Mouse (Mus musculus) monocyte, adult 2 months (primary cell): ENCODE measurements at regions not wholly inside any gene's neighbourhood (a gene's known extent, or its start where the extent isn't known, plus 50 kb on each side); places are given as distances from the start of the nearest gene placed in this dataset.

Source experiments
- DNase-seq, 2 experiments: peaks; one replicate each; pipeline ENCODE4 v3.0.0; 2022; ENCODE audit warnings: low spot score in 2 of 2, low read depth in 1 of 2

DNA sequence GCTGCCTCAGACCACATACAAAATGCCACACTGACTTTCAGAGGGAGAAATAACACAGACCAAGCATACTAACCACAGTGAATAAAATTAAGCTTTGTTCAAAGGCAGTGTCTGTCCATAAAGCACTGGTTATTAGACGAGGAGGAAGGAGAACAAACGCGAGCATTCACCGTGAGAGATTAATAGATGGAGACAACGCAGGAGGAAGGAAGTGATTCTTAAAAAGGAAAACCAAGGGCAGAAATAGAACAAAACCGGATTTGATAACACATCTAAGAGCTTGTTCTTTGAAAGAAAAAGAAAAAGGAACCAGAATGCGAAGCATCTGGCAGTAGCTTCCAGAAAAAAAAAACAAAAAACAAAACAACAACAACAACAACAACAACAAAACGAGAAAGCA lies 86.3 kb upstream of the Irs2 start:
- no peak for DNase-seq

DNA sequence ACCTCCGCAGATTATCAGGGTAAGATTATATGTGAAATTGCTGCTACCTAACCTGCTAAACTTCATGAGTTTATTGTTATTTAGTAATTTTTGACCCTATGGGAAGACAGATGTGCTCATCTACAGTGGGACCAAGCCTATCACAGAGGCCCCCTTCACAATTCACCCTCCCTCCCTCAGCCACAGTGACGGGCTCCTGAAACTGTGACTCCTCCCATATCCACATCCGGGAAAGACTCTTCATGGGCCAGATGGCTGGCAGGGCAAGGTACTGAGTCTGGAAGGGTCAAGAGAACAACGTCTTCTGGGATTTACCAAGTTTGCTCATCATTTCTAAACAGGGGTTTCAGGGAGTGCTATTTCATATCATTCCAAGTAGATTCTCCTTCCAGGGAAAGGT lies 84.1 kb upstream of the Irs2 start:
- no peak for DNase-seq

DNA sequence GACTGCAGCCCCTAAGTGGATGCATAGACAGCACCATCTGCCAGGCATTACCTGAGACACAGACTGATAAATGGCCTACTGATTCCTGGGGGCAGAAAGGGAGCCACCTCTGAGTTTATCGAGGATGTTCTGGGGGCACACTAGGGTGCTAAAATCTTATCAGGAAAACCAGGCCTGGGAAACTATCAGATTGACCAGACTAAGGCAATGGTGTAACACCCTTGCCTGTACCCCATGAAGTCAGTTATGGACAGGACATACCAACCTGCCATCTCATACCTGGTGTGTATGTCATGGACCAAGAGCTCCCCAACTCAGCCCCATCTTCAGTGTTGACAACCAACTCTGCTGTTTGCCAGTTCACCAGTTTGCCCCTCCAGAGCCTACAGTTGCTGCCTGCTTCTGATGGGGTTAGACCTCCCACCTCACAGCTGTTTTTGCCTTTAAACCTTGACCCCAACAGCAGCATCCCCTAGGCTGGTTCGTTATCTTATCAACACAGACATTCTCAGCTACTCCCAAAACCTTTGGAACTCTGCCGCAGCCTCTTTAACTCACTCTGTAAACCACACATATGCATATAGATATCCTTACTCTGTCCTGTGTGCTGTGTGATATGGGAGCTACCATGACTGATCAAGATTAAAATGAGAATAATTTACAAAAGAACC lies 83.6 kb upstream of the Irs2 start:
- no peak for DNase-seq

DNA sequence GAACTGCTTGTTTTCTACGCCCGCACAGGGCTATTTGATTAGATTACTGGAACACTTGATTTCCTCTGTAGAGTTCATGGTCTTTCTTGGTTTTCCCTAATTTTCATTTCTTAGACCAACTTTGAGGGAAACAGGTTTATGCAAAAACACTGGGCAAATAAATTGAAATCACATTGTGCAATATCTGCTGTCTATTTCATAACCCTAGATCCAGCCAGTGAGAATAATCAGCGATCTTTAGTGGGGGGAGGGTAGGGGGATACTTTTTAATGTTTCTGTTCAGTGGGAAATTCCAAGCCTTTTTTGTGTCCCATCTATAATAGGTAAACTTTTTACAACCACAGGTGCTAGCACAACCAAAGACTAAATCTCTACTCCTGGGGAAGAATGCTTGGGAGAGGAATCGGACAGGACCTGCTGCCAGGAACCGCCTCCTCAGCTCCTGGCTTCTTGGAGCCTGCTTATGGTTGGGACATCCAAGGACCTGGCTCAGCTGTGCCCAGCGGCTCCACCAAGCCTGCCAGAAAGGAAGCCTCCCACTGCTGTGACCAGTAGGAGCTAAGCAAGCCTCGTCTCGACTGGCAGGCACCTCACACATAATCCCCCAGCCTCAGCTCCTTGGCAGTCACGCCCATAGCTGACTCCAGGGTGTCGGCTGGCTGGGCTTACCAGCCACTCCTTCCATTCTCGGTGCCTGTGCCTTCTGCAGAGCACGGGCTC lies 80.8 kb upstream of the Irs2 start:
- DNase-seq: no peak

DNA sequence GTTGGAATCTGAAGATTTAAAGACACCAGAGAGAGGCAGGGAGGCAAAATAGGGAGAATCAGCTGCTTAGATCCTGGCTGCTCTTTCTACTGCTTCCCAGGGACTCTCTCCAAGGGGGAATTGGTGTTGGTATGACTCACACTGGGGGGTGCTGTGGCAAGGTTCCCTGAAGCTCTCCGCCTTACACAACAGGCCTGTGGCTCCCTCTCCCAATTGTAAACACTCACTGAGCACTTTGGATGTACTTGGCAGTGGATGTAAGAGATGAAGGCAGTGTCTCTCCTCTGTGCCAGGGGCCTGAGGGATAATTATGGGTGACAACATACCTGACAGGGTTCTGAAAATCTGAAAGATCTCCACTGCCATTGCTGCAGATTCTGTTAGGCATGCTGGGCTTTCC lies 77.0 kb upstream of the Irs2 start:
- no peak for DNase-seq

- DNase-seq: no peak
Observed at GRCm38 (mm10) chr8:11084051-11084533, 75.8 kb upstream of the Irs2 start.

DNA sequence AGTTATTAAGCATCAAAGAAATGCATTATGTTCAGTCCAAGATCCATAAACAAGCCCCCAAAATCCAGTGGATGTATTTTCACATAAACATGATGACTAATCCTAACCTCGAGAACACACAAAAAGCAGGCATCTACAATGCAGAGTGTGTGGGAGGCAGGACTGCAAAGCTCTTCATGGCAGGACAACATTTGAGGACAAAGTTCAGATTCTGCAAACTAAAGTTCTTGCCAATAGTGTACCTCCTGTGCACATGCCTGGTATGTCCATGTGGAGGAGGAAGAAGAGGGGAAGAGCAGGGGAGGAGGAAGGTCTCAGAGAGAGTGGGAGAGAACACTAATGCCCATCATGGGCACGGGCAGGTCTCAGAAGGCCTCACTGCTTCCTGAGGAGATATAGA lies 72.6 kb upstream of the Irs2 start:
- DNase-seq: no peak

DNA sequence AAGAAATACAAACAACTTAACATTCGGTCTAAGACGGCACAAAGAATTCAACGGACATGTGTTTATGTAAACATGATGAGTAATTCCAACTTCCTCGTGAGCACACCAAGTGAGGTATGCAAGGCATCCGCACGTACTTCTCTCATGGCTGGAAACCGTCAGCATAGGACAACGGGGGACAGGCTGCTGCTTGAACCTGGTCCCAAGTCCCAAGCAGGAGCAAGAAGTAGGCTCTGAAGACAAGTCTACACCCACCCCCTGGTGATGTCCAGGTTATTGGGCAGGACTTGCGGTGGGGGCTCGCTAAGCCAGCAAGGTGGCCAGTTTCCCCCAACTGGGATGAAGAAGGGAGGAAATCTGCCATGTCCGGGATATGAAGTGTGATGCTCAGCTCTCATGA lies 71.5 kb upstream of the Irs2 start:
- DNase-seq: no peak

GRCm38 (mm10) chr8:11077138-11077537 lies 68.9 kb upstream of the Irs2 start:
- no peak for DNase-seq

DNA sequence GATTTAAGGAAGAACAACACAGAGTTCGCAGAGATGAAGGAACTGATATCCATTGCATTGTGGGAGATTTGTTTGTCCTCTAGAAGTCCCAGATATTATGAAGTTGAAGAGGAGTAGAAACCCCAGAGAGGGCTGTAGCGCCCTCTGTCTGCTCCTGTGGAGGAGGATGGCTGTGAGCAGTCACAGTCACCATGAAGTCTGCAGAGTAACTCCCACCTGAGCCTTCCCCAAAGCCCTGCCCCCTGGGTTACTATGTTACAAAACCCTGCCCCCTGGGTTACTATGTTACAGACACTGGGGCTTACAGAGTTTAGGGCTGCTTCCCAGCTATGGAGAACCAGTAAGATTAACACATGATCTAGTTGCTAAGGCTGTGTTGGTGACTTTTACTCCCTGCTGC lies 62.9 kb upstream of the Irs2 start:
- DNase-seq: no peak

GRCm38 (mm10) chr8:11067450-11067849 lies 59.2 kb upstream of the Irs2 start:
- no peak for DNase-seq

DNA sequence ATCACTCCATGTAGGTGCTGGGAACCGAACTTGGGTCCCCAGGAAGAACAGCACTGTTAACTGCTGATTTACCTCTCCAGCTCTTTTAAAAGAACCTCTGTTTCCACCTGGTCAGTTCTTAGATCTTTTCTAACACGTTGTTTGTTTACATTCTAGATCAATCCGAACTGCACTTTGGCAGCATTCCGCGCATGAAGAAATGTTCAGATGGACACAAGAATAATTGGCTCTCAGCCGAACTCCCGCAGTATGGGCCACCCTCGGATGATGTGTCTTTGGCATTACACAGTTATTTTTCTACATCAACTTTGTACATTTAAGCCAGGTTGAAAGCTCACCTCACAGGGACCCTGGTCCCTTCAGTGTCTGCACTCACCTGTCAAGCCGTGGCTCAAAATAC lies 57.7 kb upstream of the Irs2 start:
- no peak for DNase-seq

DNA sequence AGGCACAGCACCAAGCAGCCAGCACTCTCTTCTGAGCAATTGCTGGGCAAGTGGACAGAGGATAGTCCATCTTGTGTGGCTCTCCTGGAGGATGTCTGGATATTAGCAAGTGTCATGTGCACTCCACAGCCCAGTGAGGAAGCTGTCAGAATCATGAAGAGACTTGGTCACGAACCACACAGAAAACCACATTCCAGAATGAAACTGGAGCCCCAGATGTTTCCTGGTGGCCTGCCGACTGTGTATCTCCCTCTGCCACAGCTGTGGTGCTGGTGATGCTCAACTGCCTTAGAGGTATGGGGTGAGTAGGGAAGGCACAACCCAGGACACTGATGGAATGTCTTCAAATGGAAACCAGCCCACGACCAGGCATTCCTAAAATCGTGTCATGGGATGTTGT lies 57.0 kb upstream of the Irs2 start:
- no peak for DNase-seq

GRCm38 (mm10) chr8:11063058-11063457 lies 54.8 kb upstream of the Irs2 start:
- DNase-seq: no peak

- no peak for DNase-seq
Observed at GRCm38 (mm10) chr8:11062348-11062946, 54.2 kb upstream of the Irs2 start.

DNA sequence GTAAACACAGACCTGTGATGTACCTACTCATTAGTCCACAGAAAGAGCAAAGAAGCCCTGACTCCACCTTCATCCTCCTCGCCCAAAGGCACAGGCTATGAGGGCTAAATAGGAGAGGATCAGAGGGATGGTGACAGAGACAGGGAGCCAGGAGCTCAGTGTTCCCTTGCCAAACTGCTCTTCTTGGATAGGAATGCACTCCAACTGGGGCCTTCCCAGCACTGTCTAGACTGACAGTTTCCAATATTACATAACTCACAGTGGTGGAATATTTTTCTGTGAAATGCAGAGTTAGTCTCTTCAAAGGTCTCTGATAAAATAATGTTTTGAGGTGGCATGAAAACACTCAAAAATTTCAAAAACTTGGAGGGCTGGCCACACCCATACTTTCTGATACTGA lies 53.5 kb upstream of the Irs2 start:
- DNase-seq: no peak

DNA sequence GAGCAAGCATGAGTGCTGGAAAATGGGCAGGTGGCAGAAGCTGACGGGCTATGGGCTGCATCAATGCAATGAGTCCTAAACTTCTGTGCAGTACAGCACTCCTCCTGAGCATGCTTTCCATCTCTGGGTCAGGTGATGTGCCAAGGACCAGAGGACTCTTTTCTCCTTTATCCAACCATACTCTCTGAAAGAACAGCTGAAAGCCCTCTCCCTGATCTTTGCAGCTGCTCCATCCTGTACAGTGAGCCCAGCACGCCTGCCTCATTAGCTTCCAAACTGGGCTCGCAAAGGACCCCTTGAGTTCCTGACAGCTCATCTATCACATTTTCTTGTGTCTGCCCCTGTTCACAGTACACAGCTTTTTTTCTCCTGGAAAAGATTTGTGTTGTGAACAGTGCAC lies 52.3 kb upstream of the Irs2 start:
- no peak for DNase-seq

GRCm38 (mm10) chr8:11058392-11058791 lies 50.1 kb upstream of the Irs2 start:
- DNase-seq: no peak
